Mouse (Mus musculus): Measurements from ENCODE around the gene Hspb3. TPM values are rescaled to one million over a fixed set of nuclear protein-coding genes. Genes with fewer than 3 reads are reported as not detected.

The Hspb3 gene
- polyA plus RNA-seq, 1 experiment from 2014 or later: 0.90 TPM

GRCm38 (mm10) chr13:113680646-113681045, 17.2 kb upstream of the Hspb3 start:
- Histone ChIP-seq H3K4me2 (no peak overlapping the region), H3K27me3 (no peaks in the 10 kb centered on the region), H3K27ac (no peak overlapping the region), H3K4me3 (replicated peaks) (no peak overlapping the region), H3K4me1 (peaks cover 3% of the 10 kb centered on the region; the same call in 1 of the 2 replicates), H3K9me3 (replicated peaks) (no peaks in the 10 kb centered on the region), H3K36me3 (no peaks in the 10 kb centered on the region), H3K9ac (no peak overlapping the region)
- ATAC-seq (replicated peaks; ENCODE audit: low FRiP score): no peak
- 93% methylated on average over 7 of the region's 7 CpGs for WGBS

- ATAC-seq (replicated peaks; ENCODE audit: low FRiP score): no peak
- Histone ChIP-seq H3K4me1 (no peaks in the 10 kb centered on the region), H3K4me3 (replicated peaks) (no peak overlapping the region), H3K36me3 (no peaks in the 10 kb centered on the region), H3K27ac (no peak overlapping the region), H3K27me3 (no peaks in the 10 kb centered on the region; the same call in 1 of the 2 replicates), H3K4me2 (no peak overlapping the region), H3K9ac (no peak overlapping the region), H3K9me3 (replicated peaks) (no peaks in the 10 kb centered on the region)
- 35% methylated on average over 10 of the region's 10 CpGs for WGBS
Observed at GRCm38 (mm10) chr13:113669459-113670077, 6.1 kb upstream of the Hspb3 start.

GRCm38 (mm10) chr13:113663883-113664282, 407 bp upstream of the Hspb3 start:
- no peak for ATAC-seq (replicated peaks; ENCODE audit: low FRiP score)
- H3K4me2 ChIP-seq: no peak overlapping the region
- no peak overlapping the region for H3K9ac ChIP-seq
- no peak overlapping the region for H3K4me3 ChIP-seq (replicated peaks)
- no peak overlapping the region for H3K27ac ChIP-seq
- H3K4me1 ChIP-seq: no peaks in the 10 kb centered on the region
- H3K36me3 ChIP-seq: no peaks in the 10 kb centered on the region
- H3K27me3 ChIP-seq: no peaks in the 10 kb centered on the region; the same call in 1 of the 2 replicates
- WGBS: 74% methylated on average over 7 of the region's 7 CpGs
- no peaks in the 10 kb centered on the region for H3K9me3 ChIP-seq (replicated peaks)

- 61% methylated on average over 7 of the region's 7 CpGs for WGBS
Observed at GRCm38 (mm10) chr13:113661826-113662271, 1.6 kb downstream of the Hspb3 start.

GRCm38 (mm10) chr13:113660576-113661310, 2.7 kb downstream of the Hspb3 start:
- no peaks in the 10 kb centered on the region for H3K27me3 ChIP-seq
- H3K36me3 ChIP-seq: no peaks in the 10 kb centered on the region
- no peak for ATAC-seq (replicated peaks; ENCODE audit: low FRiP score)
- H3K4me2 ChIP-seq: no peak overlapping the region
- H3K27ac ChIP-seq: no peak overlapping the region
- H3K9ac ChIP-seq: no peak overlapping the region
- no peaks in the 10 kb centered on the region for H3K4me1 ChIP-seq
- H3K4me3 ChIP-seq (replicated peaks): no peak overlapping the region
- 83% methylated on average over 9 of the region's 9 CpGs for WGBS
- no peaks in the 10 kb centered on the region for H3K9me3 ChIP-seq (replicated peaks)

More at GRCm38 (mm10) chr13:113661826-113662271, 1.6 kb downstream of the Hspb3 start:
- Histone ChIP-seq H3K9me3 (replicated peaks) (no peaks in the 10 kb centered on the region), H3K27ac (no peak overlapping the region), H3K4me3 (replicated peaks) (no peak overlapping the region), H3K36me3 (no peaks in the 10 kb centered on the region), H3K9ac (no peak overlapping the region), H3K27me3 (no peaks in the 10 kb centered on the region), H3K4me1 (no peaks in the 10 kb centered on the region), H3K4me2 (no peak overlapping the region)
- no peak for ATAC-seq (replicated peaks; ENCODE audit: low FRiP score)

GRCm38 (mm10) chr13:113657204-113657603, 6.3 kb downstream of the Hspb3 start:
- H3K4me1 ChIP-seq: no peaks in the 10 kb centered on the region
- 80% methylated on average over 7 of the region's 7 CpGs for WGBS
- no peak overlapping the region for H3K9ac ChIP-seq
- no peak overlapping the region for H3K4me2 ChIP-seq
- no peaks in the 10 kb centered on the region for H3K27me3 ChIP-seq
- no peak overlapping the region for H3K27ac ChIP-seq
- no peaks in the 10 kb centered on the region for H3K36me3 ChIP-seq
- H3K4me3 ChIP-seq (replicated peaks): no peak overlapping the region
- no peaks in the 10 kb centered on the region for H3K9me3 ChIP-seq (replicated peaks)
- ATAC-seq (replicated peaks; ENCODE audit: low FRiP score): no peak

- H3K9me3 ChIP-seq (replicated peaks): no peaks in the 10 kb centered on the region
- 83% methylated on average over 4 of the region's 4 CpGs for whole genome bisulfite sequencing
- H3K4me1 ChIP-seq: no peaks in the 10 kb centered on the region
- no peak overlapping the region for H3K4me3 ChIP-seq (replicated peaks)
- no peaks in the 10 kb centered on the region for H3K27me3 ChIP-seq
- no peak for ATAC-seq (replicated peaks; ENCODE audit: low FRiP score)
- no peak overlapping the region for H3K9ac ChIP-seq
- H3K36me3 ChIP-seq: no peaks in the 10 kb centered on the region
- no peak overlapping the region for H3K27ac ChIP-seq
- no peak overlapping the region for H3K4me2 ChIP-seq
Observed at GRCm38 (mm10) chr13:113656639-113657038, 6.8 kb downstream of the Hspb3 start.

GRCm38 (mm10) chr13:113655511-113655910, 8.0 kb downstream of the Hspb3 start:
- no peaks in the 10 kb centered on the region for H3K4me1 ChIP-seq
- no peaks in the 10 kb centered on the region for H3K9me3 ChIP-seq (replicated peaks)
- H3K4me2 ChIP-seq: no peak overlapping the region
- H3K27me3 ChIP-seq: no peaks in the 10 kb centered on the region
- 92% methylated on average over 4 of the region's 4 CpGs for WGBS
- ATAC-seq (replicated peaks; ENCODE audit: low FRiP score): no peak
- no peak overlapping the region for H3K4me3 ChIP-seq (replicated peaks)
- H3K27ac ChIP-seq: no peak overlapping the region
- no peak overlapping the region for H3K9ac ChIP-seq
- no peaks in the 10 kb centered on the region for H3K36me3 ChIP-seq

GRCm38 (mm10) chr13:113640944-113641597, 22.4 kb downstream of the Hspb3 start:
- Histone ChIP-seq H3K4me3 (replicated peaks) (no peak overlapping the region), H3K9ac (no peak overlapping the region), H3K4me2 (no peak overlapping the region), H3K36me3 (no peaks in the 10 kb centered on the region), H3K27me3 (no peaks in the 10 kb centered on the region), H3K9me3 (replicated peaks) (no peaks in the 10 kb centered on the region), H3K27ac (no peak overlapping the region), H3K4me1 (no peaks in the 10 kb centered on the region)
- no peak for ATAC-seq (replicated peaks; ENCODE audit: low FRiP score)
- WGBS: 82% methylated on average over 11 of the region's 11 CpGs

- 27% methylated on average over 7 of the region's 7 CpGs for WGBS
- no peak for ATAC-seq (replicated peaks; ENCODE audit: low FRiP score)
Observed at GRCm38 (mm10) chr13:113638914-113639313, 24.6 kb downstream of the Hspb3 start.

GRCm38 (mm10) chr13:113635799-113636222, 27.7 kb downstream of the Hspb3 start:
- Histone ChIP-seq H3K9me3 (replicated peaks) (no peaks in the 10 kb centered on the region), H3K4me2 (no peak overlapping the region), H3K36me3 (no peaks in the 10 kb centered on the region), H3K4me1 (no peaks in the 10 kb centered on the region), H3K27me3 (no peaks in the 10 kb centered on the region), H3K9ac (no peak overlapping the region), H3K27ac (no peak overlapping the region), H3K4me3 (replicated peaks) (no peak overlapping the region)
- 77% methylated on average over 17 of the region's 17 CpGs for whole genome bisulfite sequencing
- ATAC-seq (replicated peaks; ENCODE audit: low FRiP score): no peak

More at GRCm38 (mm10) chr13:113638914-113639313, 24.6 kb downstream of the Hspb3 start:
- no peaks in the 10 kb centered on the region for H3K36me3 ChIP-seq
- no peak overlapping the region for H3K27ac ChIP-seq
- no peak overlapping the region; the same call in 1 of the 2 replicates for H3K9ac ChIP-seq
- no peaks in the 10 kb centered on the region for H3K4me1 ChIP-seq
- no peak overlapping the region for H3K4me3 ChIP-seq (replicated peaks)
- no peaks in the 10 kb centered on the region for H3K9me3 ChIP-seq (replicated peaks)
- 0 out of 2 replicates have a peak overlapping the region, but pooled peaks have one; percentile 14 for H3K4me2 ChIP-seq
- H3K27me3 ChIP-seq: no peaks in the 10 kb centered on the region

Measured in kidney, embryonic 15.5 days (tissue).